Mouse (Mus musculus) cortical plate, adult 2 months (tissue): ENCODE measurements at regions not wholly inside any gene's neighbourhood (a gene's known extent, or its start where the extent isn't known, plus 50 kb on each side); places are given as distances from the start of the nearest gene placed in this dataset.

Experiments used
- CTCF ChIP-seq: fragments of 200-500 bp; IDR thresholded peaks from 2 replicates; pipeline ENCODE4 v1.5.1; 2011; ENCODE audit warnings: mild to moderate bottlenecking, control low read depth, low read length; ENCODE audit not compliant: insufficient read depth; ENCODE audit errors: extremely low read depth
- POLR2A ChIP-seq: fragments of 200-500 bp; IDR thresholded peaks from 2 replicates; pipeline ENCODE4 v1.6.1; 2011; ENCODE audit warnings: mild to moderate bottlenecking, low read length, control low read depth; ENCODE audit not compliant: insufficient read depth; ENCODE audit errors: extremely low read depth

GRCm38 (mm10) chr10:12187669-12188342, 681.4 kb downstream of the Utrn start:
- TF ChIP-seq CTCF (no peak), POLR2A (no peak)
